Mouse (Mus musculus) left cerebral cortex, adult 2 months (tissue): ENCODE data around the gene Cdh18. TPM values are rescaled to one million over a fixed set of nuclear protein-coding genes. Genes with fewer than 3 reads are reported as not detected.
"Not testable (repeated sequence)": the region's sequence is repeated elsewhere in the genome, so short reads cannot be mapped to it uniquely, and the experiment has no call there.

Experiments used
- DNase-seq, 2 experiments: peaks; one replicate each; pipeline ENCODE4 v3.0.0; 2021 to 2022; ENCODE audit warnings: low spot score in 2 of 2, mixed read lengths in 1 of 2; ENCODE audit errors: extremely low spot score in 1 of 2
- H3K27ac ChIP-seq: fragments of 200-600 bp; 2 replicates; pipeline ENCODE4 v1.8.1; 2022
- H3K4me3 ChIP-seq: fragments of 200-600 bp; 2 replicates; pipeline ENCODE4 v1.8.1; 2022
- CTCF ChIP-seq: fragments of 200-600 bp; IDR thresholded peaks from 2 replicates; pipeline ENCODE4 v1.8.1; 2022; ENCODE audit warnings: antibody characterized with exemption, mild to moderate bottlenecking, moderate library complexity
- intact Hi-C: fragments of 180-260 bp; cut with DNase I; formaldehyde crosslinking; loops from one replicate; pipeline ENCODE4 v1.15.1; 2025
- total RNA-seq, 2 experiments: library from RNA; stranded (reverse); gene quantifications; 2 replicates each; pipeline ENCODE4 v1.2.3; 2021

Cdh18 gene
- total RNA-seq, 2 experiments from 2014 or later: 27.3 to 32.9 TPM

DNA sequence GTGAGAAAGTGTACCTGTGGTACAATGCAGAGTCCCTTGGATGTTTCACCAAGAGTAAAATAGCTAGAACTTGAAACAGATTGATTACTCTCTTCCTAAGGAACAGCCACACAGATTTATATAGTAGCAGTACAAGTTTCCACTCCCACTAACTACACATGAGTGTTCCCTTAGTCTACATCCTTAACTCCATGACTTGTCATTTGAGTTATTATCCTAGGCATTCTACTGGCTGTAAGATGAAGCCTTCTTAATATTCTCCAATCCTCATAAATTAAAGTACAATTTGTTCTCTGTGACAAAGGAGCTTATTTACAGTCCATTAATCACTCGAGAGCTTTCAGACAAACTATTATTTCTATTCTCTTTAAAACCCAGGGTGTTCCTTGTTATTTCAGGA lies 756.2 kb downstream of the Cdh18 start:
- DNase-seq: no peak
- Histone ChIP-seq H3K27ac (no peak overlapping the region), H3K4me3 (no peak overlapping the region)
- intact Hi-C loops: no loop called here
- TF ChIP-seq CTCF: no peak

DNA sequence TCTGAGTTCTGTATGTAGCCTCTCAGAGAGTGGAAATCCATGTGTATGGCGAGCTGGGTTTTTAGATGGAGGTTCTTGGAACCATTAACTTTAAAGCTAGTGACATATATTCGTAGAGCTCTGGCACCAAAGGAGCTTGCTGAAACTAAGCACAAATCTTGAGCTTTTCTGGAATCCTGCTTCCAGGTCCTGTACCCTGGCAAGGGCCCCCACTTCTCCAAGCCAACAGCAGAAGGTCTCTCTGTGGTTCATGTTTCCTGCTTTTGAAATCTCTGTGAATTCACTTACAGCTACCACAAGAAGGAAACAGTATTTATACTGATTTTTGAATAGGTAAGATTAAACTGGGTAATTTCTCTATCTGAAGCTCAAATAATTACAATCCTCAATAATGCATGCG lies 767.9 kb downstream of the Cdh18 start:
- Histone ChIP-seq H3K27ac (no peak overlapping the region), H3K4me3 (no peak overlapping the region)
- TF ChIP-seq CTCF: no peak
- intact Hi-C loops: no loop called here
- DNase-seq: no peak

DNA sequence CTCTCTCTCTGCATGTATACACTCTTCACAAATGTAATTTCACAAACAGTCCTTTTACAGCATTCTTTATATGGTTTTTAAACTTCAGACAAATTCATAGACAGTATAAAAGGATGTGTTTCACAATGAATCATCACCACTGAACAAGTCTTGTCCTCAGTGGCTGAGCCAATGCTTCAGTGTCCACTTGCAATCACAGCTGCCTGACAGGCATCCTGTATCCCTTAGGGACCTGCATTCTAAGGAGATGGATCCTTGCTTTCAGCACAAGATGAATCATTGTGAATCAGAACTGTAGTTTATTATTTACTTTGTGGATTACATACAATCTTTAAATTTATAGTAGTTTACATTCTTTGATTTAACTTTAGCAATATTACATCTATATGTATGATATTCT lies 768.6 kb downstream of the Cdh18 start:
- no peak for TF ChIP-seq CTCF
- intact Hi-C loops: no loop called here
- Histone ChIP-seq H3K4me3 (no peak overlapping the region), H3K27ac (no peak overlapping the region)
- DNase-seq: no peak

DNA sequence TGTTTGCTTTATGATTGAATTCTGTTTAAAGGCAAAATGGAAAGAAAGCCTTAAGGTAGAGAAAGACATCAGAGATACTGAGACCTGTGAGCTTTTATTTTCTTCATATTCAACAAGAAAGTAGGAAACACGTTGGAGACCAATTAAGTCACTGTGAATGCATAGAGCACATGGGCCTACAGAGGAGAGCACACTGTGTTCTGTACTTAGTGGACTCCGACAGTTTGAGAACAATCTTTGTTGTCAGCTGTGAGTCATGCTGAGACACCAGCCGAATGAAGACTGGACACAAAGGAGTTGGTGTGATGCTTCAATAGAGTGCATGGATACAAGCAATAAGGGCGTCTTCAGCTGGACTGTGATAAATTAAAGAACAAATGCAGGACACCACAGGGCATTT lies 791.5 kb downstream of the Cdh18 start:
- H3K27ac ChIP-seq, intact Hi-C loops, H3K4me3 ChIP-seq, DNase-seq: not testable (repeated sequence)

DNA sequence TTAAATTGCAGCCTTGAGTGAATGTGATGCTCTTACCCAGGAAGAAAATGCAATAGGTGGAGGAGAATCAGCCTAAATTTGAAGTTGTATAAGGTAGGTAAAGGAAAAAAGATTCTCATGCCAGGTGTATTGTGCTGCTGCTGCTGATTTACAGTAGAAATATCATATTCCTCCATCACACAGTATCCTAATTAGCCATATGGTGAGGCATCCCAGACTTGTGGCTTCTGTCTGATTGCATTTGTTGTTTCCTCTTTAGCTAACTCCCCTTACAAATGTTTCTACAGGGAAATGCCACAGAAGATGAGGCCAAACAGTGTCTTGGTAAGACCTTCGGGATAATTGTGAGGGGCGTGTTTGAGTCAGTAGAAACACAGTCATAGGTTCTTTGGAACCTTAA lies 802.3 kb downstream of the Cdh18 start:
- TF ChIP-seq CTCF: no peak
- Histone ChIP-seq H3K27ac (no peak overlapping the region), H3K4me3 (no peak overlapping the region)
- intact Hi-C loops: no loop called here
- no peak for DNase-seq

DNA sequence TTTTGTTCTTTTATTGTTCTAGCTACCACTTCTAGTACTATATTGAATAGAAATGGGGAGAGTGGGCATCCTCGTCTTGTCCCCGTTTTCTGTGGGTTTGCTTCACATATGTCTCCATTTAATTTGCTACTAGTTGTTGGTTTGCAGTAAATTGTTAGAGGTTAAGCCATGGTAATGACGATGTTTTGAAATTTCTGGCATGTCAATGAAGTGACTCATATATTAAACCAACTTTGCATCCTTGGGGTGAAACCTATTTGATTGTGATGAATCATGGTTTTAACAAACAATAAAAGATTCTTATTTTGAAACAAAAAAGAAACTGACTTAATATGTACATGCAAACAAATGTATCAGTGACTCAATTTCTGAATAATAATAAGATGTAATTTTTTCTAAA lies 817.5 kb downstream of the Cdh18 start:
- intact Hi-C loops: no loop called here
- Histone ChIP-seq H3K4me3 (no peak overlapping the region), H3K27ac (no peak overlapping the region)
- DNase-seq: no peak
- TF ChIP-seq CTCF: no peak

DNA sequence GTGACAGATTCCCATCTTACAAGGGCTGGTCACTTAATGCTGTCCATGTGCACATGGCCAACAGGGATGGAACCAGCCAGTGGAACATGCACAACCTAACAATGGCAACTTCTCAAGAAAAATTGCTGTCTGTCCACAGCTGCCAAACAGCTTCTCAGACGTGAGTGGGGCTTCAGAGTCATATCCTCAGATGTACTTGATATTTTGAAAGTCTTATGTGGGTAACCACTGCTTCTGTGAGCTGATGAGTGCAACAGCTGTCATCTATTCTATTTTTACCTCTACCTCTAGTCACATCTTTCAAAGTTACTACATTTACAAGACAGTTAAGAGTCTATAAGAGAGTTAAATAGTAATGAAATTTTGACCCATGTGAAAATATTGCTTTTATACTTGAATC lies 818.9 kb downstream of the Cdh18 start:
- intact Hi-C loops: no loop called here
- no peak overlapping the region for H3K27ac ChIP-seq
- H3K4me3 ChIP-seq: no peak overlapping the region
- no peak for TF ChIP-seq CTCF
- DNase-seq: no peak

DNA sequence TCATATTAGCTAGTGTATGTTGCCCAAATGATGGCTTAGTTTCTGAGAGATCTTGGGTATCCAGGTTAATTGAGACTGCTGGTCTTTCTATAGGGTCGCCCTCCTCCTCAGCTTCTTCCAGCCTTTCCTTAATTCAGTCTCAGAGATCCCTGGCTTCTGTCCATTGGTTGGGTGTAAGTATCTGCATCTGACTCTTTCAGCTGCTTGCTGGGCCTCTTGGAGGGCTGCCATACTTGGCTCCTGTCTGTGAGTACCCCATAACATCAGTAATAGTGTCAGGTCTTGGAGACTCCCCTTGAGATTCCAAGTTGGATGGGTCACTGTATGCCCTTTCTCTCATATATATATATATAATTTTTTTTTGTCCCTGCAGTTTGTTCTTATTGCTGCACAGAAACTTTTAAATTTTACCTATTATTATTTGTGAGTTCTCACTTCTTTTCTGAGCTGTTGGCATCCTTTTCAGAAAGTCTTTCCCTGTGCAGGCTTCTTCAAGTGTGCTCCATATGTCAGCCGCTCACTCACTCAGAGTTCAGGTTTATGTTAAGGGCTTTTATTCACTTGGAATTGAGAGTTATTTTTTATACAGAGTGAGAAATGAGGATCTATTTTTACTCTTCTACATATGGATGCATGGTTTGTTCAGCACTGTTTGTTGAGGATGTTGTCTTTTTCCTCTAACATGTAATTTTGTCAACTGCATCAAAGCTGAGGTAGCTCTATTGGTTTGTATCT lies 829.4 kb downstream of the Cdh18 start:
- Histone ChIP-seq H3K4me3 (no peak overlapping the region), H3K27ac (peak overlapping the region; percentile 38; the same call in 1 of the 2 replicates)
- TF ChIP-seq CTCF: no peak
- DNase-seq: no peak
- intact Hi-C loops: no loop called here

DNA sequence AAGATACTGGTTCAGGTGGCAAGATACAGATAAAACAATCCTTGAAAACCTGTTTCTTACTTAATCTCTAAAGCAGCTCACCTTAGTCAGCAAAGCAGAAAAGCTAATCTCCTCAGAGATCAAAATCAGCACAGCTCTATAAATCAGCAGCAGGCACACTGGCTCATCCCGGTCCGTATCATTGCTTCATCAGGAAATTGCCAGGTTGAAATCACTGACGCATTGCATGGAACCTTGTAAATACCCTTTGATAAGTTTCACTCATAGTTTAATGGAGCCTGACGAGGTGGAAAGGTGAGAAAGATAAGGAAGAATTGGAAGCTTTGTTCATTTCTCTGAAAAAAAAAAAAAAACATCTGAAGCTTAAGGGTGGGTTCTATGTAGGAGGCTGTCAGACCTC lies 837.0 kb downstream of the Cdh18 start:
- no peak for TF ChIP-seq CTCF
- H3K4me3 ChIP-seq: no peak overlapping the region
- H3K27ac ChIP-seq: no peak overlapping the region
- intact Hi-C loops: no loop called here
- no peak for DNase-seq

DNA sequence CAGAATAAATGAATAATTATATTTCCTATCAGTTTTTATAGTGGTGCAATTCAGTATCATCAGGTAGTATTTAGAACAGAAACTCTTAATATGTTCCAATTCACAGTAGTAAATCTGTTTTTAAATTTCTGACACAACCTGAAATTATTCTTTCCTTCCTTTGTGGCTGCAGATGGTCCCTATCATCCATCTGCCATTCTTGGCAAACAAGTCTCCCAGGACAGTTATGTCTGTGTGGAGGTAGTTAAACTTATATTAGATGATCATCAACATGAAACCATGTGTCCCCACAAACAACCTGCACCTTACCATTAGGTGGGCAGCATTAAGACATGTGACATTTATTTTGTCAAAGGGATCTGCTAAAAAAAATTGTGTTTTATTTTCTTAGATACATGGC lies 847.8 kb downstream of the Cdh18 start:
- no peak for DNase-seq
- H3K4me3 ChIP-seq: no peak overlapping the region
- intact Hi-C loops: no loop called here
- no peak for TF ChIP-seq CTCF
- no peak overlapping the region for H3K27ac ChIP-seq

DNA sequence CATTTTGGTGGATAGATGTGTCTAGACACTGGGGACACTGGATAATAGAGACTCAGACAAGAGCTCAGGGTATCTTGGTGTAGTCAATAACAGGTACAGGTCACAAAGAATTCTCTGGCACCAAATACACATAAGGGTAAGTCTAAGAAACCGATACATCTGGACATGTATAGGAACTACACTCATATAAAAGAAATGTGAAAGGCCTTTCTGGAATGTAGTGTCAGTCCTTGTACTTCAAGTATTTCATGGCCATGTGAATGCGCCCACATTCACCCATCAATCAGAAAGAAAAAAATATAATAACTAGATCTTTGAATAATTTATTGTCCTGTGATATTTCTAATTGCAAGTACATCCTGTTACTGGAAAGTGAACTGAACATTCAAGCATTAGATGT lies 855.0 kb downstream of the Cdh18 start:
- intact Hi-C loops: no loop called here
- H3K27ac ChIP-seq: no peak overlapping the region
- no peak for DNase-seq
- TF ChIP-seq CTCF: no peak
- no peak overlapping the region for H3K4me3 ChIP-seq

DNA sequence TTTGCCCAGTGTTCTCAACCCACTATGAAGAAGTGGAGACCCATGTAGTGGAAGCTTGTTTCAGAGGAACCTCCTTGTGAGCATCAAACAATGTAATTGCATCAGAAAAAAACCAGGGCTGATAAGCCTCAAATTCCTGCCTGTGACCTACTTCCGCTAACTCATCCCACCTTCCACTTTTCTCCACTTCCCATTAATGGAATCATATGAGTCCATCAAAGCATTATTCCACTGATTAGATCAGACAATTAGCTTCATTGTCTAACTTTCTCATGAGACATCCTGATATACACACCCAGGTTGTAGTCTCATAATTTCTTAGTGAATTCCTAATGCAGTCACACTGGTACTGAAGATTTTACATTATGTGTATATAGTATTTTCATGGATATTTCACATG lies 859.4 kb downstream of the Cdh18 start:
- DNase-seq: no peak
- H3K4me3 ChIP-seq: no peak overlapping the region
- no peak overlapping the region for H3K27ac ChIP-seq
- TF ChIP-seq CTCF: no peak
- intact Hi-C loops: no loop called here

DNA sequence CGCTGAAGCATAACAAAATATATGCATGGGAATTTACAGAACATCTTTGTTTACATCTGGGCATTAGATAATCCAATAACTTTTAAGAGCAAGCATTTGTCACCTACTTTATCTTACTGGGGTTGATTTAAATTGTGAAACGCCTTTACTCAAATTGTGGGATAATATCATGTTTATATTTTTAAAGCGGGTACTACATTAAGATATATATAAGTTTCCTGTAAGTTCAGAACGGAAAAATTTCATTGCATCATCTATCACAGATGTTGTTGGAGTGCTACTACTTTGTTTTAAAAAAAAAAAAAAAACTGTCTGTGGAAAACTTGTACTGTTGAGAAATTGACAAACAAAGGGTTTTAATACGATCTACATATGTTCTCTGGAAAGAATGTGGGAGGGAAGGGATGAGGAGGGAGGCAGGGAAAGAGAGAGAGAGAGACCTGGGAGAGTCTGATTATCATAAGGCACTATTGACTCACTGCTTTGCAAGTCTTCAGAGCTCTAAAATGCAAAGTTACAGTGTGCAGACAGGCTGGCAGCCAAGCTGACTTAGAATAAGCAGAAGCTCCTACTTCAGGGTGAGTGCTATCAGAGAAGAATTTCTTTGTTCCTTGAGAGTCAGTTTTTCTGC lies 867.7 kb downstream of the Cdh18 start:
- TF ChIP-seq CTCF: no peak
- no peak overlapping the region for H3K4me3 ChIP-seq
- DNase-seq: peak in 1 of 2 experiments; percentile 21
- intact Hi-C loops: no loop called here
- no peak overlapping the region for H3K27ac ChIP-seq
